Mouse (Mus musculus): ENCODE data around the gene Grm8. TPM values are rescaled to one million over a fixed set of nuclear protein-coding genes. Genes with fewer than 3 reads are reported as not detected.

The Grm8 gene
- polyA plus RNA-seq, 1 experiment, result 0.28 TPM

GRCm38 (mm10) chr6:27977361-27977760 lies 157.6 kb downstream of the Grm8 start:
- no peaks in the 10 kb centered on the region for H3K4me1 ChIP-seq (ENCODE audit: control insufficient read depth, insufficient read depth, low read length)
- H3K4me3 ChIP-seq (ENCODE audit: insufficient read depth, low read length), result no peak overlapping the region
- no peak for TF ChIP-seq CTCF (IDR thresholded peaks at IDR 0.05; ENCODE audit: borderline replicate concordance, insufficient read depth, low read length)
- no peak for TF ChIP-seq POLR2A (IDR thresholded peaks at IDR 0.05; ENCODE audit: low read depth, low read length)
- no peak overlapping the region for H3K27ac ChIP-seq (ENCODE audit: insufficient read depth, low read length)

GRCm38 (mm10) chr6:27968859-27969258 lies 166.1 kb downstream of the Grm8 start:
- Histone ChIP-seq H3K4me3 (ENCODE audit: insufficient read depth, low read length) (no peak overlapping the region), H3K4me1 (ENCODE audit: control insufficient read depth, insufficient read depth, low read length) (no peaks in the 10 kb centered on the region), H3K27ac (ENCODE audit: insufficient read depth, low read length) (no peak overlapping the region)
- TF ChIP-seq POLR2A (IDR thresholded peaks at IDR 0.05; ENCODE audit: low read depth, low read length) (no peak), CTCF (IDR thresholded peaks at IDR 0.05; ENCODE audit: borderline replicate concordance, insufficient read depth, low read length) (no peak)

GRCm38 (mm10) chr6:27967037-27967436 lies 167.9 kb downstream of the Grm8 start:
- Histone ChIP-seq H3K4me3 (ENCODE audit: insufficient read depth, low read length) (no peak overlapping the region), H3K4me1 (ENCODE audit: control insufficient read depth, insufficient read depth, low read length) (no peaks in the 10 kb centered on the region), H3K27ac (ENCODE audit: insufficient read depth, low read length) (no peak overlapping the region)
- TF ChIP-seq POLR2A (IDR thresholded peaks at IDR 0.05; ENCODE audit: low read depth, low read length) (no peak), CTCF (IDR thresholded peaks at IDR 0.05; ENCODE audit: borderline replicate concordance, insufficient read depth, low read length) (no peak)

- TF ChIP-seq POLR2A (IDR thresholded peaks at IDR 0.05; ENCODE audit: low read depth, low read length) (no peak), CTCF (IDR thresholded peaks at IDR 0.05; ENCODE audit: borderline replicate concordance, insufficient read depth, low read length) (no peak)
- Histone ChIP-seq H3K4me1 (ENCODE audit: control insufficient read depth, insufficient read depth, low read length) (no peaks in the 10 kb centered on the region), H3K4me3 (ENCODE audit: insufficient read depth, low read length) (no peak overlapping the region), H3K27ac (ENCODE audit: insufficient read depth, low read length) (no peak overlapping the region)
These were observed 169.7 kb downstream of the Grm8 start for GRCm38 (mm10) chr6:27965237-27965636.

- H3K27ac ChIP-seq (ENCODE audit: insufficient read depth, low read length), result no peak overlapping the region
- no peaks in the 10 kb centered on the region for H3K4me1 ChIP-seq (ENCODE audit: control insufficient read depth, insufficient read depth, low read length)
- TF ChIP-seq CTCF (IDR thresholded peaks at IDR 0.05; ENCODE audit: borderline replicate concordance, insufficient read depth, low read length) (no peak), POLR2A (IDR thresholded peaks at IDR 0.05; ENCODE audit: low read depth, low read length) (no peak)
- no peak overlapping the region for H3K4me3 ChIP-seq (ENCODE audit: insufficient read depth, low read length)
These were observed 171.1 kb downstream of the Grm8 start for GRCm38 (mm10) chr6:27963887-27964286.

- Histone ChIP-seq H3K4me1 (ENCODE audit: control insufficient read depth, insufficient read depth, low read length) (no peaks in the 10 kb centered on the region), H3K27ac (ENCODE audit: insufficient read depth, low read length) (no peak overlapping the region), H3K4me3 (ENCODE audit: insufficient read depth, low read length) (no peak overlapping the region)
- TF ChIP-seq CTCF (IDR thresholded peaks at IDR 0.05; ENCODE audit: borderline replicate concordance, insufficient read depth, low read length) (no peak), POLR2A (IDR thresholded peaks at IDR 0.05; ENCODE audit: low read depth, low read length) (no peak)
These were observed 178.6 kb downstream of the Grm8 start for GRCm38 (mm10) chr6:27956278-27956857.

- Histone ChIP-seq H3K4me1 (ENCODE audit: control insufficient read depth, insufficient read depth, low read length) (no peaks in the 10 kb centered on the region), H3K27ac (ENCODE audit: insufficient read depth, low read length) (no peak overlapping the region), H3K4me3 (ENCODE audit: insufficient read depth, low read length) (no peak overlapping the region)
- TF ChIP-seq CTCF (IDR thresholded peaks at IDR 0.05; ENCODE audit: borderline replicate concordance, insufficient read depth, low read length), result no peak
- no peak for TF ChIP-seq POLR2A (IDR thresholded peaks at IDR 0.05; ENCODE audit: low read depth, low read length)
These were observed 183.5 kb downstream of the Grm8 start for GRCm38 (mm10) chr6:27951433-27951832.

GRCm38 (mm10) chr6:27928058-27928457 lies 206.9 kb downstream of the Grm8 start:
- Histone ChIP-seq H3K4me1 (ENCODE audit: control insufficient read depth, insufficient read depth, low read length) (no peaks in the 10 kb centered on the region), H3K4me3 (ENCODE audit: insufficient read depth, low read length) (no peak overlapping the region), H3K27ac (ENCODE audit: insufficient read depth, low read length) (no peak overlapping the region)
- TF ChIP-seq POLR2A (IDR thresholded peaks at IDR 0.05; ENCODE audit: low read depth, low read length) (no peak), CTCF (IDR thresholded peaks at IDR 0.05; ENCODE audit: borderline replicate concordance, insufficient read depth, low read length) (no peak)

GRCm38 (mm10) chr6:27913281-27913680 lies 221.7 kb downstream of the Grm8 start:
- Histone ChIP-seq H3K27ac (ENCODE audit: insufficient read depth, low read length) (no peak overlapping the region), H3K4me1 (ENCODE audit: control insufficient read depth, insufficient read depth, low read length) (no peaks in the 10 kb centered on the region), H3K4me3 (ENCODE audit: insufficient read depth, low read length) (no peak overlapping the region)
- TF ChIP-seq POLR2A (IDR thresholded peaks at IDR 0.05; ENCODE audit: low read depth, low read length) (no peak), CTCF (IDR thresholded peaks at IDR 0.05; ENCODE audit: borderline replicate concordance, insufficient read depth, low read length) (no peak)

GRCm38 (mm10) chr6:27904358-27904757 lies 230.6 kb downstream of the Grm8 start:
- H3K27ac ChIP-seq (ENCODE audit: insufficient read depth, low read length), result no peak overlapping the region
- no peak overlapping the region for H3K4me3 ChIP-seq (ENCODE audit: insufficient read depth, low read length)
- no peaks in the 10 kb centered on the region for H3K4me1 ChIP-seq (ENCODE audit: control insufficient read depth, insufficient read depth, low read length)
- TF ChIP-seq POLR2A (IDR thresholded peaks at IDR 0.05; ENCODE audit: low read depth, low read length) (no peak), CTCF (IDR thresholded peaks at IDR 0.05; ENCODE audit: borderline replicate concordance, insufficient read depth, low read length) (no peak)

Measured in embryonic fibroblast, embryonic 13.5 days (primary cell).